ENCODE assay signal across 13 mouse cellular contexts in the genomic region with DNA sequence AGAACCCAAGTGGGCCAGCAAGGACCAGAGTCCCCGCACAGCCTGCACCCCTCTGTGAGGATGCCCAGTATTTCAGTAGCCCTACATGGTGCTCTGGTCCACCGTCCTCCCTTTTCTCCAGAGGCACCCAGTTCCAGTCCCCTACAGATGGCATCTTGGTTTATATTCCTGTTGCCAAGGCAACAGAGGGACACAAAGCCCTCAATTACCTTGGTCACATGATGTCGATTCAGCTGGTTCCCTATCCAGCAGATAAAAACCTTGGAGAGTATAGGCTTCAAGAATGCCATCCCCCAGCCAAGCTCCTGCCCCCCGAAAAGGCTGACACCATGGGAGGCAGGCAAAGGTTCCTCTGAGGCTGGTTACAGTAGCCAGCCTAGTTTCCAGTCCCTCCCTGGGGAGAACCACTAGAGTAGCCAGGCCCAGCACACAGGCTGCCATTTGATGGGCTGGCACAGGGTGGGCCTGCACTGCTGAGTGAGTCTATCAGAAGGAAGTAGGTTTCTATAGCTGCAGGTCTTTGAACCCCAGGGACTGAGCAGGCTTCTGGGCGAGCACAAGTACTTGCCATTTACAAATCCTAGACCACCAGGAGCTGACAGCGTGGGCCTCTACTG. TPM values are rescaled to one million over a fixed set of nuclear protein-coding genes. Genes with fewer than 3 reads are reported as not detected.
DNase-seq lines count a peak whose midpoint lies in the region; ATAC-seq and TF ChIP-seq lines count a peak whose summit lies in the region.
"Had no signal": no experiment of that assay in that cellular context is flagged by ENCODE, and none has a peak within 500 bp of the region (broad histone marks: within the 10 kb centered on the region; RNA-seq: fewer than 3 reads in every experiment).

No protein-coding gene starts in this region.

- H3K9ac ChIP-seq in hindbrain, postnatal 0 days (replicated peaks; ENCODE audit: low read length) = no peak overlapping the region
- no peak overlapping the region for H3K9ac ChIP-seq in midbrain, embryonic 12.5 days (replicated peaks)
- no peak overlapping the region for H3K9ac ChIP-seq in kidney, embryonic 15.5 days
- H3K9ac ChIP-seq: heart, embryonic 13.5 days; liver, embryonic 13.5 days had no signal

- no peak overlapping the region for H3K4me2 ChIP-seq in hindbrain, postnatal 0 days (ENCODE audit: low read depth, low read length)
- H3K4me2 ChIP-seq in midbrain, embryonic 12.5 days (replicated peaks) = no peak overlapping the region
- H3K4me2 ChIP-seq in kidney, embryonic 15.5 days = no peak overlapping the region
- H3K4me2 ChIP-seq: heart, embryonic 13.5 days; liver, embryonic 13.5 days had no signal

- H3K4me3 ChIP-seq in hindbrain, postnatal 0 days (ENCODE audit: low read length) = no peak overlapping the region
- H3K4me3 ChIP-seq in midbrain, embryonic 12.5 days = no peak overlapping the region
- H3K4me3 ChIP-seq in kidney, embryonic 15.5 days (replicated peaks) = no peak overlapping the region
- H3K4me3 ChIP-seq: heart, embryonic 13.5 days; liver, embryonic 13.5 days had no signal

- H3K36me3 ChIP-seq in hindbrain, postnatal 0 days (ENCODE audit: insufficient read depth, low read length) = peaks cover 68% of the 10 kb centered on the region
- H3K36me3 ChIP-seq in midbrain, embryonic 12.5 days = peaks cover 94% of the 10 kb centered on the region
- peaks cover 100% of the 10 kb centered on the region for H3K36me3 ChIP-seq in kidney, embryonic 15.5 days

- H3K27me3 ChIP-seq in hindbrain, postnatal 0 days (ENCODE audit: insufficient read depth, low read length) = no peaks in the 10 kb centered on the region
- H3K27me3 ChIP-seq in midbrain, embryonic 12.5 days = no peaks in the 10 kb centered on the region
- no peaks in the 10 kb centered on the region for H3K27me3 ChIP-seq in kidney, embryonic 15.5 days
- H3K27me3 ChIP-seq: heart, embryonic 13.5 days; liver, embryonic 13.5 days had no signal

- H3K9me3 ChIP-seq in hindbrain, postnatal 0 days (ENCODE audit: low read length) = no peaks in the 10 kb centered on the region
- no peaks in the 10 kb centered on the region for H3K9me3 ChIP-seq in midbrain, embryonic 12.5 days
- H3K9me3 ChIP-seq in kidney, embryonic 15.5 days (replicated peaks) = no peaks in the 10 kb centered on the region
- H3K9me3 ChIP-seq: heart, embryonic 13.5 days; liver, embryonic 13.5 days had no signal

- ATAC-seq in hindbrain, postnatal 0 days = peak; percentile 50
- ATAC-seq in midbrain, embryonic 12.5 days (ENCODE audit: low FRiP score, low read depth) = peak; percentile 53
- ATAC-seq in kidney, embryonic 15.5 days (replicated peaks; ENCODE audit: low FRiP score) = no peak

- TF ChIP-seq CTCF in hindbrain, postnatal 0 days (IDR thresholded peaks at IDR 0.05; ENCODE audit: low read depth) = no peak

- 49% methylated on average over 6 of the region's 6 CpGs for WGBS in hindbrain, postnatal 0 days
- 68% methylated on average over 6 of the region's 6 CpGs for WGBS in midbrain, embryonic 12.5 days
- WGBS in kidney, embryonic 15.5 days = 87% methylated on average over 6 of the region's 6 CpGs

- peak; percentile 74 for DNase-seq in MN1 (ENCODE audit: low spot score)
- DNase-seq in embryo, embryonic 11 days = peak; percentile 26
- peak; percentile 48 for DNase-seq in hindbrain, postnatal 0 days (ENCODE audit: low spot score)
- DNase-seq in urinary bladder, postnatal 36 days (ENCODE audit: low spot score in 2 of 2) = no peak
- DNase-seq in spleen, postnatal 4 days (ENCODE audit: low spot score in 2 of 2) = no peak
- no peak for DNase-seq in lung, postnatal 14 days
- DNase-seq: liver, embryonic 13.5 days; thymus, postnatal 14 days had no signal

- no peak overlapping the region for H3K27ac ChIP-seq in hindbrain, postnatal 0 days
- H3K27ac ChIP-seq in midbrain, embryonic 12.5 days (replicated peaks) = peak overlapping the region; percentile 40
- H3K27ac ChIP-seq in kidney, embryonic 15.5 days = no peak overlapping the region
- H3K27ac ChIP-seq: heart, embryonic 13.5 days; kidney, postnatal 0 days; liver, embryonic 13.5 days had no signal

- H3K4me1 ChIP-seq in hindbrain, postnatal 0 days (ENCODE audit: insufficient read depth, low read length) = no peaks in the 10 kb centered on the region
- peaks cover 13% of the 10 kb centered on the region for H3K4me1 ChIP-seq in midbrain, embryonic 12.5 days
- no peaks in the 10 kb centered on the region for H3K4me1 ChIP-seq in kidney, embryonic 15.5 days
- H3K4me1 ChIP-seq: heart, embryonic 13.5 days; liver, embryonic 13.5 days had no signal

RNA-seq across cellular contexts. Expression of gene 1700061G19Rik, which starts 21.3 kb away (rescaled TPM):
- not detected in 2 replicates for total RNA-seq in hindbrain, postnatal 0 days (2014; rRNA removed)
- 0.34 and 0.35 TPM in 2 replicates for polyA plus RNA-seq in hindbrain, postnatal 0 days (2015; fragmentation: Nextera tagmentation; extraction: Ambion mirVana)
- 0.50 and 0.63 TPM in 2 replicates for polyA plus RNA-seq in midbrain, embryonic 12.5 days (2016; fragmentation: Nextera tagmentation; extraction: Ambion mirVana)
- 0.27 and 0.30 TPM in 2 replicates for polyA plus RNA-seq in kidney, embryonic 15.5 days (2015; fragmentation: Nextera tagmentation; extraction: Ambion mirVana)
- polyA plus RNA-seq: small intestine, adult 2 months had no signal

RNA-seq across cellular contexts. Expression of gene Acsbg2, which starts 22.4 kb away (rescaled TPM):
- total RNA-seq in hindbrain, postnatal 0 days (2014; rRNA removed) = not detected in 2 replicates
- not detected in 2 replicates for polyA plus RNA-seq in hindbrain, postnatal 0 days (2015; fragmentation: Nextera tagmentation; extraction: Ambion mirVana)
- polyA plus RNA-seq in midbrain, embryonic 12.5 days (2016; fragmentation: Nextera tagmentation; extraction: Ambion mirVana) = not detected in 2 replicates
- not detected in 2 replicates for polyA plus RNA-seq in kidney, embryonic 15.5 days (2015; fragmentation: Nextera tagmentation; extraction: Ambion mirVana)
- polyA plus RNA-seq: heart, embryonic 13.5 days; kidney, postnatal 0 days; liver, embryonic 13.5 days; small intestine, adult 2 months had no signal

RNA-seq across cellular contexts. Expression of gene Mllt1, which starts 38.6 kb away (rescaled TPM):
- total RNA-seq in hindbrain, postnatal 0 days (2014; rRNA removed) = 131 and 135 TPM in 2 replicates
- polyA plus RNA-seq in hindbrain, postnatal 0 days (2015; fragmentation: Nextera tagmentation; extraction: Ambion mirVana) = 46.7 and 52.0 TPM in 2 replicates
- 102 and 104 TPM in 2 replicates for polyA plus RNA-seq in midbrain, embryonic 12.5 days (2016; fragmentation: Nextera tagmentation; extraction: Ambion mirVana)
- 54.6 and 57.8 TPM in 2 replicates for polyA plus RNA-seq in kidney, embryonic 15.5 days (2015; fragmentation: Nextera tagmentation; extraction: Ambion mirVana)

Comparison
In these comparisons a context has a peak if more than half of its experiments do, and no peak if none do; other contexts are left out.
1. DNase-seq: peak in MN1 (single experiment), embryo, embryonic 11 days (single experiment) and hindbrain, postnatal 0 days (single experiment); none in urinary bladder, postnatal 36 days (0 of 2), spleen, postnatal 4 days (0 of 2) and lung, postnatal 14 days (single experiment).